Mouse (Mus musculus) stomach, postnatal 0 days (tissue): Measurements from ENCODE around the gene Stip1.

Experiments used
- CTCF ChIP-seq: IDR thresholded peaks from 2 replicates; pipeline ENCODE4 v1.5.1; 2016; ENCODE audit warnings: antibody characterized with exemption, low read depth, mild to moderate bottlenecking, moderate library complexity
- EP300 ChIP-seq: optimal IDR thresholded peaks from 2 replicates; pipeline ENCODE3; 2016; ENCODE audit warnings: antibody characterized with exemption

DNA sequence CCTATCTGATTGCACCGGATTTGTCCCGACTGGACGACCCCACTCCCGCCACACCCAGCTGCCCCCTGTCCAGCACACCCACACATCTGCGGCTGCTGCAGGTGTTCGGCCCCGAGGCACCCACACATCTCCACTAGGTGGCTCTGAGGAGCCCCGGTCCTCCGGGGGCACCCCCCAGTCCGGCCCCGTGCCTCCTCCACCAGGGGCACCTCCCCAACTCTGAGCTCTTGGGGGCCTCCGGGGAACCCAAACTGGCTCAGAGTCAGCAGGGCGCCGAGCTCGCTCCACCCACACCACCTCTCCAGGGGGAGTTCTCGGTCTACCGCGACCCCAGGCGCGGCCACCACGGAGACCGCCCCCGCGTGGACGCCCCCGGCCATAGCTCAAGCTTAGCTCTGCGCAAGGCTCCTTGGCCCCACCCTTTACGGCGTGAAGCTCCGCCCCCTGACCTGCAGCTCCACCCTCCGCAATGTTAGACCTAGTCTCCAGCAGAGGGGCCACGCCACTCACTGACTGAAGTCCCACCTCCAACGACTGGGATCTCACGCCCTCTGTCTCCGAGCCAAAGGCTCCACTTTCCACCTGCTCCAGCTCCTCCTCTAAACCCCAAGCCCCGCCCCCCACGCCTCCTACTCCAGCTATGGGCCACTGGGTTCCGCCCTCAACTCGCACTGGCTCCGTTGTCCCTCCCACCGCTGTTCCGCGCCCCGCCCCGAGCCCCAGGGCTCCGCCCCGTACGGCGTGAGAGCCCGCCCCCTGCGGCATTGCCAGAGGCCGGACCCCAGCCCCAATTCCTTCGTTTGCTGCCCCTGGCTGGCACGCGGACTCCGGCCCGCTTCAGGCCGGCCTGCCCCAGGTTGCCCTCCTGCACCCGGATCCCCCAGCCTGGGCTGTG is 60.0 kb downstream of the Stip1 start:
- peak; percentile 75 for TF ChIP-seq CTCF
- TF ChIP-seq EP300, result no peak
